Mouse (Mus musculus) layer of hippocampus, adult 8-10 months (tissue): ENCODE results near the gene Gm26897. TPM values are rescaled to one million over a fixed set of nuclear protein-coding genes. Genes with fewer than 3 reads are reported as not detected.

Experiments used
- DNase-seq, 2 experiments: peaks; one replicate each; pipeline ENCODE4 v3.0.0; 2022; ENCODE audit warnings: low spot score in 2 of 2
- total RNA-seq, 4 experiments: library from RNA; stranded (reverse); gene quantifications; 2 replicates each; pipeline ENCODE4 v1.2.4; 2022

Gm26897 gene
- total RNA-seq, 4 experiments from 2014 or later, result not detected

DNA sequence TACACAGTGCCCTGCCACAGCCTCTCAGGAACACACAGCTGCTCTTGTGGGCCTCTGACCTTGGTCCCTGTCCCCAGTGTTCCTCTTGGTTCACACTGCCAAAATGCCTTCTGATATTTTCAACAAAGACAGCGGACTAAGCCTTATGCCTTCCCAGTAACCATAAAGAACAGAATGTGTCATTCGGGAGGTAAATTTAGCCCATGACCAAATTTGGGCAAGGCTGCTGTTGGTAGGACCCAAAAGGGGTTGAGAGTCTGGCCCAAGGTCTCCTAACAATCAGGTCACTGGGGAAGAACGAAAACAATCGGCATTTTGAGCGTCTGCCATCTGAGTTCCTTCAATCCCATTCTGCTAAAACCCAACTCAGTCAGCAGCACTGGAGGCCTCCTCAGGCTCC is 15.9 kb downstream of the Gm26897 start:
- DNase-seq, result no peak

DNA sequence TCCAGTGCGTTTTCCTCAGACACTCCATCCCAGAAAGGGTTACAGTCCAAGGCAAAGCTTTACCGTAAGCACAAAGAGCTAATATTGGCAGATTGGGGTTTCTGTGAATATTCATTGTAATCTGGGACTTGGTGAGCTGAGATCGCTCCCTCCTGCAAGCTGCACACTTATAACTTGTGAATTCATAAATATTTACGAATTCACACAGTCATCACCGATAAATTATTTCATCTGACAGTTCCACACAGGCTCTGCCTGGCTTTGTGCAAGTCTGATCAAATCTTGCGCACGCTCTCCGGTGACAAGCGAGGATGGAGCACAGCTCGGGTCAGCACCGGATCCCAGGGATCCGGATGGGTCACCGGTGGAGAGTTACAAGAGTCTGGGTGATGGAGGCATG is 16.4 kb downstream of the Gm26897 start:
- no peak for DNase-seq

DNA sequence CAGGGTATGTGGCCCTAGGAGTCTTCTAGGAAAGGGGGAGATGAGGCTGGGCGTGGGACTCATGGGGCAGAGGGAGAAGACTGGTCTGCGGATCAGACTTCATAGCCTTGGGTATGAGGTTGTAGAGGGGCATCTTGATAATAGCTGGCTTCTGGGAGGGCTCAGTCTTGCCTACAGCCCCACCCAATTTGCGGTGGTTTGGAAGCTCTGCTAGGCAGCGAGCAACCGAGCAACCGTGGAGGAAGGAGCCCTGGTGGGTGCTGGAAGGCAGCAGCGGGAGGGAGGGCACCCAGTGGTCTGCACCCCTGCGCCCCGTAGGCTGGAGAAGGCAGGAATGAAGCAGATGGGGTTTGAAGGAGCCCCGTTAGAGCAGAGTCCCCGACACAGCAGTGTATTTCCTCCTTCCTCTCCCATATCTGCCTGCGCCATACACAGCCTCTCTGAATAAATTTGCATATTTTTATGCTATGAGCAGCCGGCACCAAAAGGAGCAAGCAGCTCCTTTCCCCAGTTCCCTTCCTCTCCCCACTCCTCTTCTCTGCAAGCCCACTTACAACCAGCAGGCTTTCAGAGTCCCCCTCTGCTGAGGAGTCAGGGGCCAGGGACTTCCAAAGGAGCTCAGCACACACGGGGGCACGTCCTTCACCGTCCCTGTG is 20.9 kb downstream of the Gm26897 start:
- peak in 1 of 2 experiments; percentile 33 for DNase-seq

DNA sequence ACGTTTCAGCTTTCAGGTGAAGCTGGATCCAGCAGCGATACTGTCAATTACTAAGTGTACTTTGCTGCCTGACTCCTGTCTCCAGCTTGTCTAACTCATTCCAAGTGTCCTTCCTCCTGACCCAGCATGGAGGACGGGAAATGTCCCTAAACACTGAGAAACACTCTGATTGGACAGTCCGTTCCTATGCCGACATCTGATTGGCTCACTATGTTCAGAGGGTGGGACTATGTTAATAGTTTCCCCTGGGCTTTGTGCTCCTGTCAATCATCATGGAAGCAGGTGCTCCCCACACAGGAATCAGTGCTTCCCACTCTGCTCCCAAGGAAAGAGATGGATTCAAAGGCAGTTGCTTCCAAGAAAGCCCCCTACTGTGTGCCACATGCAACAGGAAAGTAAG is 21.6 kb downstream of the Gm26897 start:
- no peak for DNase-seq

DNA sequence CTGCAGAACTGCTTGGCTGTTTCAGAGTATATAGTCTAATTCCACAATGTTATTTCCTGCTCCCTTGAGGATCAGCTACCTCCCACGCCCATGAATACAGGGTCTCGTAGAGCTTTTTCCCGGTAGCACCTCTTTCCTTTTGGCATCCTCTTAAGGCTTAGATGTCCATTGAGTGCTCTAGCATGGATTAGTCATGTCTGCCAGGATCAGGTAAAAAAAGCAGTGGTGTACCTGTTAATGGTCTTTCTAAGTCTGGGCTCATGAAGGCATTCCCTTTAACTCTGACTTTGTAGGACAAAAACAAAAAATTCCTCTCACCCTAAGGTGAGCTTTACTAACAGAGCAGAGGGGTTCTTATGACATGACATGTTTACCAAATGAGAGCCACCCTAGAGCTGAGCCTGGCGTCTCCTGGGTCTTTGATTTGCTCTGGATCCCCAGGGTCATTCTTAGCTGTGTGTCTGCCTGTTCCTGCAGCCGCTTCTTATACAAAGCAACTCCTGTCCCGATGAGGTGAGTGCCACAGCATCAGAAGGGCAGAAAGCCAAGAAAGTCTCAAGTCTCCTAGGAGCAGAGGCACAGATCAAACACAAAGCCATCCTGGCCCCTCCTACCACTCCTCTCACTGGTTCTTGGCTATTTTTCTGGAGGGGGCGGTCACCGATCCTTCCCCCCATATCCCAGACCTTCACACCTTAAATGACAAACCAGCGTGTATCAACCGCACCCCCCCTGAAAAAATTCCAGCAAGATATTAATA is 27.2 kb downstream of the Gm26897 start:
- no peak for DNase-seq

DNA sequence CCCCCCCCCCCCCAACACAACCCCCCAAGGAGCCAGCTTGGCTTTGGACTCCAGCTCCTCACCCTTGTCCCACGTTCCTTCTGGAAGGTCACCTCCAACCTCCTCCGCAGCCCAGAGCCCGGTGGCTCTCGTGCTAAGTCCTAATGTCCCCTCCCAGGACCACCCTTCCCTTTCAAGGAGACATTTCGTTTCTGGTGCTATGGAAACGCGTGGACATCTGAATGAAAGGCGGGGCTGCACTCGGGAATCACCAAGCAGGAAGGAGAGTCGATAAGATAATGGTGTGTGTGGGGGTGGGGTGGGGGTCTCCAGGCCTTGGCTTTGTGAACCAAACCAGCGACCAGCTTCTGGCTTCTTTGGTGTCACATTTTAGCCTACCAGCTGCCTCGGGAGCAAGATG is 27.9 kb downstream of the Gm26897 start:
- DNase-seq, result no peak

DNA sequence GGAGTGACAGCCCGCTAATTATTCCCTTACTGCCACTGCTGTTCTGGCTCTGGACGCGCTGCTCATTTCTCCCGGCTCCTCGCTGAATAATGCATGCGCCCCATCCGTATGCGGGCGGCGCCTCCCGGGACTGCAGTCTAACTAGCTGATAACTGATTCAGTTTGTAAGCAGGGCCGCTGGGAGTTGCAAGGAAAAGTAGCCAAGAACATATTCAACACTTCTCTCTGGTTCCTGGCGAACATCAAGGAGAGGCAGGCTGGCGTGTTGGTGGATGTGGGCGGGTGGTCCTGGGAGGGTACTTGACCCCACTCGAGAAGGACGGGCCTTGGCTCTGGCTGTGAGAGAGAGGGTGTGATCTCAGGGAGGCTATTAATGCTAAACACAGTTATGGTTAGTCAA is 28.4 kb downstream of the Gm26897 start:
- peak; percentile 82 to 84 for DNase-seq

DNA sequence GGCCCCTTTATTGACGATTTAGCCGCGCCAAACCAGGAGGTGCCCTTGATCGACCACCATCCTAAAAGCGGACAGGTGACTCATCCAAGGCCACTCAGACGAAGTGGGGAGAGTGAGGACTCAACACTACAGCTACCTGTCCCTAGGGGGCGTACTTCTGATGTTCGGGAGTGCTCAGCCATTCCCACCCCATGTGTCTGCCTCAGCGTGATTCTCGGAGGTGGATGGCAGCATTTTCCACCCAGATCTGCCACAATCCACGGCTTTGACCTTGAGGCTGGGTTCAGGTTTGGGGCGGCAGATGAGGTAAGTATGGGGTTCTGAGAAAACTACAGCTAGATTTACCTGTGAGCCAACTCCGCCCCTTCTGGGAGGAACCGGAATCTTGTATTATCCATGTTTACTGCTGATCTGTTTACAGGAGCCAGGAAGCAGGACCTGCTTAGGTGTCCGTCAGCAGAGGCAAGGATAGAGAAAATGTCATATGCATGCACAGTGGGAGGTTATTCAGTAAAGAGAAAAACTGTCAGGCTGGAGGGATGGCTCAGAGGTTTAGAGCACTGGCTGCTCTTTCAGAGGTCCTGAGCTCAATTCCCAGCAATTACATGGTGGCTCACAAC is 32.1 kb downstream of the Gm26897 start:
- no peak for DNase-seq

DNA sequence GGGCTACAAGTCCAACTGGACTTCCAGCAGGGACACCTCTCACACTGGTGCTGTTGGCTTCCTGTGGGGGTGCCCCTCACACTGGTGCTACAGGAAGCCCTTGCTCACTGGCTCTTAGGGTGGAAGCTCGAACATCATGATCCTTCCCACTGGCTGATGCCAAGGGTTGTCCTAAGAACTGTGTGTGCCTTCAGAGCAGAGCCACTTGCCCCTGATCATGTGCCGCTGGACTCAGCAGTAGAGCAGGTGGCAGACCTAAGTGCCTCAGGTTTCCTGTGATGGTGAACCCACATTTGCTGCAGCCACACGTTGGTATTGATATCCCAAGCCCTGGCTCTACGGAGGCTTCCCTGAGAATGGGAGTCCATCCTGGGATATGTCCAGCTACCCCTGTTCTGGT is 33.0 kb downstream of the Gm26897 start:
- no peak for DNase-seq

DNA sequence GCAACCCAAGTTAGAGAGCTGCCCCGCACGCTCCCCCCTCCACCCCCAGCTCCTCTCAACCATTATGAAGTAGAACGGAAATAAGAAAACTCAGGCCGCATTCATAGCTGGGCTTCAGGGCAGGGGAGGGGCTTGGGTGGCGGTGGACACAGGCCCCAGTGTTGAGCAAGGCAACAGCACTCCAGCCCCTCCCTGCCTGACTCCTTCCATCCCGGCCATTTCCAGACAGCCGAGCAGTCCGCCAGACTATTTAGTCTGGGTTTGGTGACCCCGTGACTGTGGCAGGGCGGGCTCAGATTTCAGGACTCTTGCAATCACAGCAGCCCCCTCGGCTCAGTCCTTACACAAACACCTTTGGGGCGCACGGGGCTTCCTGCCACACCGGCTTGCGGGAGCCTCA is 36.5 kb downstream of the Gm26897 start:
- no peak for DNase-seq

DNA sequence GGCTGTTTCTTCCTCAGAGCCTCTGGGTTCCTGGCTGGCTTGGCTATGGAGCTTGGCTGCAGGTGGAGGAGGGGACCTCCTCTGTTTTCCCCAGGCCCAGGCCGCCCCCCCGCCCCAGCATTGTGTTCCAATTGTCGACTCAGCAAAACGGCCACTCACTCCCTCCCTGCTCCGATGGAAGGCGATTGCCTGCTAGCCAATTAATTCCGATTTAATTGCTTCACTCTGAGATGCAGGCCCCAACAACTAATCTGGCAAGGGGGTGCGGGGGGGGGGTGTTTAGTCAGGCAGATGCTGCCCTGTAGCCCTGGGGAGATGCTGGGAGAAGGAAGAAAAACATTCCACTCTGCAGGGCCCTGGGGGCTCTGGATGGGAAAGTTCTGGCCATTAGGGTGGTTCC is 38.4 kb downstream of the Gm26897 start:
- DNase-seq, result no peak

DNA sequence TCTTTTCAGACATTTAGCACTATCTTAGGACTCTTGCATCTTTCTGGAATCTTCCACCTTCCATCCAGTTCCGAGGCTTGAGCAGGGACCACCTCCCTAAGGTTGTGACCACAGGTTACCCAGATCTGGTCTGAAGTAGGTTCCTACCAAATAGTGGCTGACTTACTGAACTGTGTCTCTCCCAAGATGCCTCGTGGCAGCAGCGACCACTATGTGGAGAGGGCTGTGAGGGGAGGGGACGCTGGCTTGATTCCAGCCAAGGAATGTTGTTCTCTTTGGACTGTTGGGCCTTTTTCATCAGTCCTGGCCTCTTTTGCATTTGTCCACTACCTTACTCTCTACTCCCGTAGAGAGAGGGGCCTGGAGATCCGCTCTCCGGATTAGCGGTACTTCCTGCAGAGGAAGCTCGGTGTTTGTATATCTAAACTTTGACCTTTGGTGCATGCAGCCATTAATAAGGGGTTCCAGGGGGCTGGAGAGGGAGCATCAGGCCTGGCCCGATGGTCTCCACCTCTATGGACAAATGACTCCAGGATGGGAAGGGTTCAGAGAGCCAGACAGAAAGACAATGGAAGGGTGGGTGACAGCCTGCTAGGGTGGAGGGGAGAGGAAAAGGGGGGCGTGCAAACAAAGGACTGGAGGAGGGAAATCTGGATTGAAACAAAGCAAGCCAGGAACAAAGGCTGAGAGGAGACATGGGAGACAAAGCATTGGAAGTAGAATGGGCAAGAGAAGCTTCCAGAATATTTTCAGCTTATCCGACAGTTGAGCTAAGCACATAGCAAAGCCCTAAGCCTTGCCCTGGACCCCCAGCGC is 39.1 kb downstream of the Gm26897 start:
- DNase-seq, result no peak

DNA sequence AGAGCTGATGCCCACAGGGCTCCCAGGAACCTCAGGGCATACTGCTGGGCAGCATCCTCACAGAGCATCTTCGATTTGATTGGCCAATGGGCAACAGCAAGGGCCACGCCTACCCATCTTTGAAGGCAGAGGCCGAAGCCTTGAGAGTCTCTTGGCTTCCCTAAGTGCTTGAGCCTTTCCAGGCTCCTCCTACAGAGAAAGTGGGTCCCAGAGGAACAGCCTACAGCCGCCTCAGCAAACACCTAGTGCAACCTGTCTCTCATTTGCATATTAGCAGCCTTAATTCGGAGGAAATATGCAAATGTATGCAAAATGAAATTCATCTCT is 39.6 kb downstream of the Gm26897 start:
- DNase-seq, result no peak

DNA sequence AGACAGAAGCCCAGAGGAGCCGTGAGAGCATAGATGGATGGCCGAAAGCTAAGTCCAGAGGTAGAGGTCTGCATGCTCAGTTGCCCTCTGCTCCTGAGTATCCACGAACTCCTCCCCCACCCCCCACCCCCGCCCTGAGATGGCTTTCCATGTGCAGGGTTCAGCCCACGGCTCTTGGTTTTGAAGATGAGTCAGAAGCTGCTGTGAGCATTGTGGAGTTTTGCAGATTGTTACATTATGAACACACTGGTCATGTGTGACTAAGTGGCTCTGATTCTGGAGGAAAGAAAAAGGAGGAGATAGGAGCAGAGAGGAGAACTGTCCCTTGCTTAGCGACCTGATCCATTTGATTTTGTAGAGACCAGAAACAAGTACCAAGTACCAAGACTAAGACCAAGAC is 42.5 kb downstream of the Gm26897 start:
- DNase-seq, result no peak

DNA sequence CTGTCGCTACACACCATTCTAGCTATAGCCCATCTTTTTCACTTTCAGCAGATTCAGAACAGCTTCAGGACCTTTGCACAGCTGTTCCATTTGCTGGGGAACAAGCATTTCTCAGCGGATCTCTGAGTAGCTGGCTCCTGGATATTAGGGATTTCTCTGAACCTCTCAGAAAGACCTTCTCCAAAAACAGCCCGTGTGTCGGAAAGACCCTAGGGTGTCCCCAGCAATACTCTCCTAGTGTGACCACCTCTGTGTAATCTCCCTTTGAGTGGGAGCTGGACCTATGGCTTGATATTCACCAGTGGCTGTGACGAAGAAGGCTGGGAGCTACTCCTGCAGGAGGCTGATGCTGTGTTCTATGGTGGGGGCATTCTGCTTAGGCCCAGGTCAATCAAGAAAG is 44.4 kb downstream of the Gm26897 start:
- DNase-seq, result no peak

DNA sequence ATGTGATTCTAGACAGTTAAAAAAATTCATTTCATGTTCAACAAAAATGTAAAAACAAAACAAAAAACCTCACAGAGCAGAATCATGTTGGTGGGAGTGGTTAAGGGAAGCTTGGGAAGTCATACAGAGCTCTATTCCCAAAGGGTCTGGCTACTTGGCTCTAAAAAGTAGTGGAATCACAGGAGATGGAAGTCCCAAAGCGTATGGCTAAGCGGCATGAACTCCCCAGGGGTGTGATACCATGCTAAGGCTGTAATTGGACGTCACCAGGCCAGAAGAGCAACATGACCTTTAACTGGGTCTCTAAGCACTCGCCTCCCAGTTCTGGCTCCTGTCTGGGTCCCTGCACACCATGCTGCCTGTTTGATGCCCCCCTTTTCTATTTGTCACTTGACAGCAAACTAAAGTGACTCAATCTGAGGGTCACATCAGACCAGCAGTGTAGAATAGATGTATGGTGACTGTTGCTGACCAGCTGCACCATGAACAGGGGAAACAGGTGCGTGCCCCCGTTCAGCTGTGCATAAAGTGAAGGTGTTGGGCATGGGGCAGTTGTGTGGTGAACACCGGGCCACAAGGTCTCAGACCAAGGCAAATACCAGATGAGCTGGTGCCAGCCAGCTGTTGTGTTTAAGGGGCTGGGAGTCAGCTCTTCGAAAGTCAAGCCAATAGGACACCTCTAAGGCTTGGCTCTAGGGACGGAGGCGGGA is 46.2 kb downstream of the Gm26897 start:
- DNase-seq, result no peak
